Mouse (Mus musculus) intestine, postnatal 0 days (tissue): ENCODE data around the gene Gtse1. TPM values are rescaled to one million over a fixed set of nuclear protein-coding genes. Genes with fewer than 3 reads are reported as not detected.
A peak's percentile ranks its signal among the peaks of the same experiment; 100 is the strongest.

ENCODE experiments used
- ATAC-seq: fragments of 200-750 bp; cut with Nextera tagmentation; 2 replicates; pipeline ENCODE4 v1.8.0; 2017; ENCODE audit warnings: mild to moderate bottlenecking, moderate TSS enrichment, moderate library complexity
- H3K27ac ChIP-seq: fragments of 300-500 bp; sonication (generic); 2 replicates; pipeline ENCODE4 v1.5.1; 2014; ENCODE audit warnings: mild to moderate bottlenecking, low read depth, low read length, moderate library complexity
- H3K27me3 ChIP-seq: fragments of 300-500 bp; sonication (generic); replicated peaks from 2 replicates; pipeline ENCODE4 v1.6.1; 2014; ENCODE audit warnings: low read length, mixed read lengths; ENCODE audit not compliant: control insufficient read depth, insufficient read depth
- H3K36me3 ChIP-seq: fragments of 300-500 bp; sonication (generic); 2 replicates; pipeline ENCODE4 v1.6.1; 2014; ENCODE audit warnings: mild to moderate bottlenecking, moderate library complexity; ENCODE audit not compliant: control insufficient read depth, insufficient read depth
- H3K4me1 ChIP-seq: fragments of 300-500 bp; sonication (generic); replicated peaks from 2 replicates; pipeline ENCODE4 v1.6.1; 2014; ENCODE audit warnings: antibody characterized with exemption, low read length, mixed read lengths; ENCODE audit not compliant: control insufficient read depth, insufficient read depth
- H3K4me2 ChIP-seq: fragments of 300-500 bp; sonication (generic); replicated peaks from 2 replicates; pipeline ENCODE4 v1.6.1; 2014; ENCODE audit warnings: low read depth, mild to moderate bottlenecking, moderate library complexity
- H3K4me3 ChIP-seq: fragments of 300-500 bp; sonication (generic); 2 replicates; pipeline ENCODE4 v1.5.1; 2014; ENCODE audit warnings: low read depth, low read length
- H3K9ac ChIP-seq: fragments of 300-500 bp; sonication (generic); 2 replicates; pipeline ENCODE4 v1.6.1; 2014; ENCODE audit warnings: mild to moderate bottlenecking, low read depth, low read length
- H3K9me3 ChIP-seq: fragments of 300-500 bp; sonication (generic); 2 replicates; pipeline ENCODE4 v1.6.1; 2016; ENCODE audit warnings: mixed run types; ENCODE audit not compliant: control insufficient read depth
- CTCF ChIP-seq: sonication (generic); IDR thresholded peaks from 2 replicates; pipeline ENCODE4 v1.5.1; 2016; ENCODE audit warnings: low read depth, mild to moderate bottlenecking, control low read depth, antibody characterized with exemption, moderate library complexity
- whole genome bisulfite sequencing: fragments of 180-500 bp; shearing (Covaris S2); extraction: QIAGEN DNeasy Blood & Tissue Kit; methylation state at CpG from one replicate; pipeline ENCODE4 v1.1.7; 2014; 5-methylcytosine and 5-hydroxymethylcytosine counted together
- polyA plus RNA-seq: library from polyadenylated mRNA; unstranded; fragments of >200 nt; fragmentation: Nextera tagmentation; extraction: Ambion mirVana; gene quantifications from 2 replicates; pipeline ENCODE4 v1.2.1, GENCODE M21; 2015

The Gtse1 gene
- polyA plus RNA-seq, 1 experiment from 2014 or later = 4.6 TPM

DNA sequence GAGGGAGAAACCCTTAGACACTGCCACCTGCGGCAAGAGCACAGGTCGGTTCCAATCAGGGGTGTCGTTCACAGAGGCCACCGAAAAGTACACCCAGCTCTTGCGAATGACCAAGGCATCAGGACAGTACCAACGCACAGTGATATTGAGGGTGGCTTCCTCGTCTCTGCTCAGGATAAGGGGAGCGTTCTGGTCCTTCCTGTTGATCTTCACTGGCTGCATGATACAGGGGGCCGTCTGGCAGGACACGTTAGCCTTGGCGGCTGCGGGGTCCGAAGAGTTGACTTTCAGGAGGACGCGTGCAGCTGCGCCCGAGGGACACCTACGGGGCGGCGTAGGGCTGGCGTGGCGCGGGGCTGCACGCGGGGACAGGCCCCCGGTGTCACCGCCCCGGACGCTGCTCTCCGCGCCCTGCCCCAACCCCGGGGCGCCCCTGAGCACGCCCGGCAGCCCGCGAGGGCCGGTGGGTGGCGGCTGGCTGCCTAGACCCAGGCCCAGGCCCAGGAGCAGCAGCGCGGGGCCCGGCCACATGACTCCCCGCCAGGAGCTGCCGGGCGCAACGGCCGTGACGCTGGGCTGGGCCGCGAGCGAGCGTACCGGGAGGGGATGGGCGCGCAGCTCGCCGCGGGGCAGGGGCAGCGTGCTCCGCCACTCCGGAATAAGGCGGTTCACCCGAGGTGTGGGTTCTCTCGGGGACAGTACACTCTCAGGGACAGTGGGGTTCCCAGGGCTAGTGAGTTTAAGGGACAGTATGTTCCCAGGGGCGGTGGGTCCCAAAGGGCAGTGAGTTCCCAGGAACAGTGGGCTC lies 38.1 kb upstream of the Gtse1 start, which contains the start of gene Pkdrej:
Gene Pkdrej (minus strand): TSS at position 532 of the 808 bp plus-strand sequence.
- H3K27ac ChIP-seq = no peak within 1 kb of the TSS
- peak; percentile 58 for ATAC-seq
- 0 out of 2 replicates have a peak, but pooled peaks cover 4% of the 10 kb centered on the region for H3K4me1 ChIP-seq
- H3K36me3 ChIP-seq = no peaks in the 10 kb centered on the region
- H3K4me3 ChIP-seq = peak within 1 kb of the TSS; percentile 51
- H3K4me2 ChIP-seq = peak within 1 kb of the TSS; percentile 97
- no peaks in the 10 kb centered on the region; the same call in 1 of the 2 replicates for H3K27me3 ChIP-seq
- under 1% methylated on average over 56 of the region's 65 CpGs for WGBS
- 0 out of 2 replicates have a peak, but pooled peaks cover 4% of the 10 kb centered on the region for H3K9me3 ChIP-seq
- peak within 1 kb of the TSS; percentile 72 for H3K9ac ChIP-seq
- TF ChIP-seq CTCF = peak; percentile 24; the same call in 1 of the 2 replicates

DNA sequence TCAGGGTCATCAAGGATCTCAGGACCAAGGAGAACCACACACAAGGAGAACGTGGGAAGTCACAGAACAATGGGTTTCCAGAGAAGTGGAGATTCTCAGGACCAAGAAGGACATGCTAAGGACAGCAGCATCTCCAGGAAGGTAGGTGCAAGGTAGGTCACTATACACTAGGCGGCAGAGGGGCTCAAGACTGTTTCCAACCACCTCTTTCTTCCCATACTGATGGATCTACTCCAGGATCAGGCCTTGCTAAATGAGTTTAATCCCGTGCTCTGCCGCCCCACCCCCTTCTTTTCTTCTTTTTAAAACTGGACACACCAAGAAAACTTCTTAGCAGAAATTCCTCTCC lies 37.6 kb upstream of the Gtse1 start:
- peak; percentile 48; the same call in 1 of the 2 replicates for ATAC-seq
- Histone ChIP-seq H3K9ac (peak overlapping the region; percentile 72; the same call in 1 of the 2 replicates), H3K4me2 (peak overlapping the region; percentile 97), H3K36me3 (no peaks in the 10 kb centered on the region), H3K4me1 (0 out of 2 replicates have a peak, but pooled peaks cover 4% of the 10 kb centered on the region), H3K4me3 (peak overlapping the region; percentile 51), H3K27ac (no peak overlapping the region), H3K27me3 (no peaks in the 10 kb centered on the region; the same call in 1 of the 2 replicates), H3K9me3 (0 out of 2 replicates have a peak, but pooled peaks cover 4% of the 10 kb centered on the region)
- 16% methylated on average over 4 of the region's 4 CpGs for WGBS
- TF ChIP-seq CTCF = peak; percentile 64

GRCm38 (mm10) chr15:85826676-85827075 lies 32.9 kb upstream of the Gtse1 start:
- no peak for ATAC-seq

GRCm38 (mm10) chr15:85828071-85828470 lies 31.5 kb upstream of the Gtse1 start:
- Histone ChIP-seq H3K4me3 (no peak overlapping the region), H3K9me3 (no peaks in the 10 kb centered on the region), H3K27ac (no peak overlapping the region), H3K9ac (no peak overlapping the region), H3K4me2 (no peak overlapping the region), H3K36me3 (no peaks in the 10 kb centered on the region), H3K4me1 (0 out of 2 replicates have a peak, but pooled peaks cover 4% of the 10 kb centered on the region), H3K27me3 (no peaks in the 10 kb centered on the region)
- no peak for TF ChIP-seq CTCF
- no peak for ATAC-seq
- 74% methylated on average over 4 of the region's 4 CpGs for WGBS

More at GRCm38 (mm10) chr15:85826676-85827075, 32.9 kb upstream of the Gtse1 start:
- H3K36me3 ChIP-seq = no peaks in the 10 kb centered on the region
- H3K9ac ChIP-seq = no peak overlapping the region
- H3K27me3 ChIP-seq = no peaks in the 10 kb centered on the region
- H3K4me2 ChIP-seq = no peak overlapping the region
- H3K9me3 ChIP-seq = no peaks in the 10 kb centered on the region
- TF ChIP-seq CTCF = no peak
- WGBS = 45% methylated on average over 5 of the region's 5 CpGs
- no peak overlapping the region for H3K4me3 ChIP-seq
- no peaks in the 10 kb centered on the region for H3K4me1 ChIP-seq
- no peak overlapping the region for H3K27ac ChIP-seq

DNA sequence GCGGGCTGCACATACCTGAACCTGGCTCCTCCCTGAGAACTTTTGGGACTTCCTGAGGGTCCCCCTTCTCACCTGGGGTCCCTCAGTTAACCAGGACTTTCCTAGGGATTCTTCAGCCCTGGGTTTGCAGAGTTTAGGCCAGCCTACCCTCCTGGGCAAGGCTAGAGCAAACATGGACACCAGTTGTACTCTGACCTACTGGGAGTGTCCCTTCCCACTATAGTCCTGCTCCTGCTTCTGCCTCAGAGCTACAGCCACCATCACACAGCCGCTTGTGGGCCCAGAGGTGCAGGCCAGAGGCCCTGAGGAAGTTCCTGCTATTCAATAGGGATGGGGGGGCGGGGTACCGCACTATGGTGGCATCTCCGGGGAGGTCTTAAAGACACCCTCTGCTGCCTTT lies 30.1 kb upstream of the Gtse1 start:
- Histone ChIP-seq H3K9ac (no peak overlapping the region), H3K4me1 (0 out of 2 replicates have a peak, but pooled peaks cover 4% of the 10 kb centered on the region), H3K4me2 (no peak overlapping the region), H3K27ac (no peak overlapping the region), H3K9me3 (no peaks in the 10 kb centered on the region), H3K4me3 (no peak overlapping the region), H3K36me3 (no peaks in the 10 kb centered on the region), H3K27me3 (no peaks in the 10 kb centered on the region)
- ATAC-seq = peak; percentile 52; the same call in 1 of the 2 replicates
- WGBS = 54% methylated on average over 5 of the region's 5 CpGs
- TF ChIP-seq CTCF = no peak

GRCm38 (mm10) chr15:85831954-85832590 lies 27.5 kb upstream of the Gtse1 start, which contains the start of gene Ttc38:
Gene Ttc38, plus strand, starts transcription at chr15:85832306.
- H3K27ac ChIP-seq = peak within 1 kb of the TSS; percentile 68
- WGBS = under 1% methylated on average over 27 of the region's 27 CpGs

More at GRCm38 (mm10) chr15:85831954-85832590, 27.5 kb upstream of the Gtse1 start, which contains the start of gene Ttc38:
- TF ChIP-seq CTCF = no peak
- H3K27me3 ChIP-seq = no peaks in the 10 kb centered on the region
- peak; percentile 79 for ATAC-seq
- H3K36me3 ChIP-seq = peaks cover 4% of the 10 kb centered on the region; the same call in 1 of the 2 replicates
- no peaks in the 10 kb centered on the region for H3K9me3 ChIP-seq
- H3K9ac ChIP-seq = peak within 1 kb of the TSS; percentile 62; the same call in 1 of the 2 replicates
- 0 out of 2 replicates have a peak, but pooled peaks cover 4% of the 10 kb centered on the region for H3K4me1 ChIP-seq
- peak within 1 kb of the TSS; percentile 67 for H3K4me3 ChIP-seq
- peak within 1 kb of the TSS; percentile 85 for H3K4me2 ChIP-seq
